Mouse (Mus musculus) layer of hippocampus, postnatal 14 days (tissue): ENCODE results near the gene Stard7. TPM values are rescaled to one million over a fixed set of nuclear protein-coding genes. Genes with fewer than 3 reads are reported as not detected.
A peak's percentile ranks its signal among the peaks of the same experiment; 100 is the strongest.
"Not testable (repeated sequence)": the region's sequence is repeated elsewhere in the genome, so short reads cannot be mapped to it uniquely, and the experiment has no call there.

Experiments used
- DNase-seq, 2 experiments: peaks; one replicate each; pipeline ENCODE4 v3.0.0; 2021 to 2022; ENCODE audit warnings: low spot score in 2 of 2, mixed read lengths in 1 of 2
- long read RNA-seq, 2 experiments: library from polyadenylated mRNA; stranded (forward); transcript quantifications; one replicate each; pipeline ENCODE4 v2.0.0; 2021
- total RNA-seq, 2 experiments: library from RNA; stranded (reverse); gene quantifications; 2 replicates each; pipeline ENCODE4 v1.2.3; 2021

The Stard7 gene
- 100 to 1,000 TPM; 148 to 149 TPM for total RNA-seq
- long read RNA-seq, experiment 1, transcript Stard7-202 (8 exons, 3,116 nt): major isoform, 193 of 213 reads
- long read RNA-seq, experiment 1, partial matches to known transcripts: 6 of 213 reads
- long read RNA-seq, experiment 1, other reads (novel, unspliced or antisense): 12 of 213 reads
- long read RNA-seq, experiment 2, transcript Stard7-202 (8 exons, 3,116 nt): major isoform, 204 of 227 reads
- long read RNA-seq, experiment 2, partial matches to known transcripts: 7 of 227 reads
- long read RNA-seq, experiment 2, other reads (novel, unspliced or antisense): 15 of 227 reads

DNA sequence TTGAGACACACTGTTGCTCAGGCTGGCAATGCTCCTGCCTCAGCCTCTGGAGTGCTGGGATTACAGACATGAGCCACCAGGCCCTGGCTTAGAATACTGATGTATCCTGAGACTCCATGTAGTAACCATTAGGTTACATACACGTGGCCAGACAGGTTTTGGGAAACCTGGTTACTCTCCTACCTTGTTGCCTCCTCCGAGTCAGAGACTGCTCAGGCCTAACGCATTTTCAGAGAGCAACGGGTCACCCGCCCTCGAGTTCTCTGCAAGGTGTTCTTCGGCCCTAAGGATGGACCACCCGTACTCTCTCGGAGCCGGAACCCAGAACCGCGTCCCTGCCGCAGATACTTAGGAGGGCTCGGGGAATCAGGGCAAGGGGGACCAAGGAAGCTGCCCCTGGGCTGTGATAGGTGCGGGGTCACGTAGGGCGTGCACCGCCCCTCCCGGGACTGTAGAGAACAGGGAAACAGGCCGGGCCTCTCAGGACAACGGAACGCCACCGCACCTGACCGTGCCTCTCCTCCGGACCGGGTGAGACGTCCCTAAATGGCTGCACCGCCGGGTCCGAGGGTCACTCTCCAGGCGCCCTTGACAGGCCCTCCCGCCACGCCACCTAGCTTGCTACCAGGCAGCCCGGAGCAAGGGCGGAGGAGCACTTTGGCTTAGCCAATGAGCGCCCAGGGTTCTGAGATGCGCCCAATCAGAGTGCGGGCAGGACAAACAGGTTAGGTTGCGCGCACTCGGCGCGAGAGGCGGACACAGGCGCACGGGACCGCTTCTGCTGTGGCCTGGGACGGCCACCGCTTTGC lies at the start of gene Stard7:
Stard7 (plus strand) TSS at position 728 of the 809 bp plus-strand sequence.
- peak; percentile 94 to 96 for DNase-seq

DNA sequence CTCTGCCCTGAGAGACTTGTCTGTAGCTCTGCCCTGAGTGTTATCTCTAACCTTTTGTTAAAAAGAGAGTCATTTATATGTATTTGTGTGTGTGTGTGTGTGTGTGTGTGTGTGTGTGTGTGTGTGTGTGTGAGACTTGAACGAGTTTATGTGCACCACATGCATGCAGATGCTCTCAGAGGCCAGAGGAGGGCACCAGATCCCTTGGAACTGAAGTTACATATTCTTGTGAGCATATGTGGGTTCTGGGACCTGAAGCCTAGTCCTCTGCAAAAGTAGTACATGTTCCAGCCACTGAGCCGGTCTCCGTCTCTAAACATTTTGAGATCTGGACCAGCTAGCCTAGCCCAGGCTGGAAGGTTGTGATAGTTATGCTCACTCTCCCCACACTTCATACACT lies 44.8 kb upstream of the Stard7 start:
- DNase-seq: no peak

DNA sequence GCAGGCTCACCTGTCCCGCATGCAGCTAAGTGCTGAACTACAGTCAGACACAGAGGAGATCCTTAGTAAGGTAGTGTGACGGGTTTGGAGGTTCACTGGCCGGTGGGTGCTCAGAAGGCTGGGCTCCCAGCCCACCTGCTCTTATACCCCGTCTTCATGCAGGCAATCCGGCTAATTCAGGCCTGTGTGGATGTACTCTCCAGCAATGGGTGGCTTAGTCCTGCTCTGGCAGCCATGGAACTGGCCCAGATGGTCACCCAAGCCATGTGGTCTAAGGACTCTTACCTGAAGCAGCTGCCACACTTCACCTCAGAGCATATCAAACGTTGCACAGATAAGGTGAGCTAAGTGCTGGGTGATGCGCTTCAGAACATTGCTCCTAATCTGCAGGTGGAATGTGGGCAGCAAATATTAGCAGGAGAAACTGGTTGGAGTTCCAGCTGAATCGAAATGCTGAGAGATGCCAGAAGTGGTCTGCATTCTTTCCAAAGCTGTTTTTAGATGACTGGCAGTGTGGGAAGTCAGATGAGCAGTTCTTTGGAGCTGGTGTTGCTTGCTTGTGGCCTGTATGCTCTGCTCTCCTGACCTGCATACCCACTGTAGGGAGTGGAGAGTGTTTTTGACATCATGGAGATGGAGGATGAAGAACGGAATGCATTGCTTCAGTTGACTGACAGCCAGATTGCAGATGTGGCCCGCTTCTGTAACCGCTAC lies 32.0 kb upstream of the Stard7 start:
- DNase-seq: no peak

DNA sequence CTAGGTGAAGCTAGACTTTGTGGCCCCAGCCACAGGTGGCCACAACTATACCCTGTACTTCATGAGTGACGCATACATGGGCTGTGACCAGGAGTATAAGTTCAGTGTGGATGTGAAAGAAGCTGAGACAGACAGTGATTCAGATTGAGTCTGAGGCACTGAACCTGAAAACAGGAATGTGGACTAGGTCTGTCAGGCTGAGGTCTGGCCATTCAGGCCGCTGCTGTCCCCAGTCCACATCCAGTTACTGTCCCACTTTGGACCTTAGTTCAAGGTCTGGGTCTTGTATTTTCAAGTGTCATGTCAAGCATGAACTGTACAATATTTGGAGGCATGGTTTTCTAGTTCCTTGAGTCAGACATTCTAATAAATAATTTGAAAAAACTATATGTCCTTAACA lies 30.0 kb upstream of the Stard7 start:
- no peak for DNase-seq

DNA sequence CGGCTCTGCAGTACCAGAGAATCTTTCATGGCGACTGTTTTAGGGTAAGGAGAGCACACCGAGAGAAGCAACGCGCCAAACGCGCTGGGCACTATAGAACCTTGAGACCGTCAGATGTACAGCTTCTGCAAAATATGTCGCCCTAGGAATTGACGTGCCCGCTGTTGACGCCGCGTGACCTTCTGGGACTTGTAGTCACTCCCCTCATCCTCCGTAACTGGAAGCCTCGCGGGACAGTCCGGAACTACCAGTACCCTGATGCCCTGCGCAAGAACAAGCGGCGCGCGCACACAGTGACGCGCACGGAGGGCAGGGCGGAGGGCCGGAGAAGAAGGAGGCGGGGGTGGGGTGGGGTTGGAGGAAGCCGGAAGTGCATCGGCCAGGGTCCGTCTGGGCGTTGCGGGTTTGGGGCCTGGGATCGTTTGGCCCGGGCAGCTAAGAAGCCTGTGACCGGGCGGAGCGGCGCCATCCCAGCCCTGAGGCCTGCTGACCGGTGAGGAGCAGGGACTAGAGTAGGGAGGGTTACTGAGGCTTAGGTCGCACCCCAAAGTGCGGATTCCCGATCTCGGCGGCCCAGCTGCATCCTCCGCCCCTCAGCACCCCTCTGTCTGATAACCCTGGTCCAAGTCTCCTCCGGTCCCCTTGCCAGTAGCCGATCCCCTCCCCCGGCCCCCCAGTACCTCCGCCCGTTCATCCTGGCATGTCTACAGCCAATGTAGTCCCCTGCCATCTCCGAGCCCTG lies 22.3 kb upstream of the Stard7 start, which contains the start of the genes Ciao1 and Tmem127:
Ciao1 (minus strand) TSS at position 225 of the 742 bp plus-strand sequence.
Tmem127 (plus strand) TSS at position 317 of the 742 bp plus-strand sequence.
- DNase-seq: peak; percentile 95 to 98

DNA sequence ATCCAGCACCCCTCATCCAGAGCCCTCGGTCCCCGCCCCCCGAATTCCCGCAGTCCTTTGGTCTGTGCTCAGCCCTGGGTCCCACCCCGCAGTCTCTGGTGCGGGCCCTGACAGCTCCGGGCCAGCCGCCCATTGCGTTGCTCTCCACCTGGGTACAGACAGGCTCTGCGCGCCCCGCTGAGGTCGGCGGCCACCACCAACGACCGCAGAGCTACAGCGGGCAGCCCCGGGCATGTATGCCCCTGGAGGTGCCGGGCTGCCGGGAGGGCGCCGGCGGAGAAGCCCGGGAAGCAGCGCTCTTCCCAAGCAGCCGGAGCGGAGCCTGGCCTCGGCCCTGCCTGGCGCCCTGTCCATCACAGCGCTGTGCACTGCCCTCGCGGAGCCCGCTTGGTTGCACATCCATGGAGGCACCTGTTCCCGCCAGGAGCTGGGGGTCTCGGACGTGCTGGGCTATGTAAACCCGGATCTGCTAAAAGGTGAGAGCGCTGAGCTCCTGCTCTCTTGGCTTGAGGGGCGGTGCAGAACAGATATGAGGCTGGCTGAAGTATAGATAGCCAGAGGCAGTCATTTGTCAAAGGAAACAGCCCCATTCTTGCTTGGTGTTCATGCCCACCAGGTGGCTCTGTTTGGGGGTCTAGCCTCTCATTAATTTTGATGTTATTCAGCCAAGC lies 21.5 kb upstream of the Stard7 start:
- peak; percentile 42 to 50 for DNase-seq

DNA sequence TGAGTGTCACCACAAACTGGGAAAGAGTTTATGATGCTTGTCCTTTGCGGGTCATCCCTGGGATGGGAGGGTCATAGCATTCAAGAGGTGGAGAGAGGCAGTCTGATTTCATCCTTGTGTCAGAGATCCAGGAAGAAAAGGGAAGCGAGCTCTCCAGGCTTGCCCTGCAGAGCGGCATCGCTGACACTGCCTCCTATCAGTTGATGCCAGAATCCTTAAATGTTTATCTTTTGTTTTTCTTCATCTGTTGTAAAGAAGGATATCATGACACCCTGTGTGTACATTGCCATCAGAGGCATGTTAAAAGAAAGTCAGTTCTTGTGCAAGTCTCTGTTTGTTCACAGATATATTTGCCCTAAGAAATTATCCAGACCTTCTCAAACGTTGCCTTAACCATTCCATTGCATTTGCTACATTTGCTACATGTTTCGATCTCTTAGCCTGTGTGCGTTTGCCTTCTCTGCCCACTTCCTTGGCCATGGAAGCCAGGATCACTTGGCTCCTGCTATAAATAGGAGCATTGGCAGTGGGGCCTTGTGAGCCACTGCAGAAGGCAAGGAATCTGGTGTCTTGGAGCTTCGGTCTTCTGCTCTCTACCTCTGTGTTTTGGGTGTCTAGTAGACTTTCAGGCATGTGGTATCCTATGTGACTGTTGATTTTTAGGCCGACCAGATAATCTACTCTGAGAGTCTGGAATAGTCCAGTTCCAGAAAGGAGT lies 19.6 kb upstream of the Stard7 start:
- DNase-seq: no peak

DNA sequence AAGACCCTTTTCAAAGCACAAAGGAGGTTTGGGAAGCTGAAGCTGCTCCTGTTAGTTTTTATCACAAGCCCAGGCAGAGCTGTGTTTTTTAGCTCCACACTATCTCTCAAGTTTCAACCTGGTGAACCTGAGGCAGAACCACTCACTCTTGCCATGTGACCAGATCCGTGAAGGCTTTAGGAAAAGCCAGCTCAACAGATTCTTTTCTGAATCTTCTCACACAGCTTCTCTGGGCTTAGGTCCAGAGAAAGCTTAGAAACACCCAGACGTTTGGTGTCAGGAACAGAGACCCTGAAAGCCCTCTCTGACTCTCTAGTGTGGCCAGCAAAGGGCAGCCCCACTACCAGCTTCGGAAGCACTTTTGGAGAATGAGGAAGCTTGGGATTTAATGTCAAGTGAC lies 18.6 kb upstream of the Stard7 start:
- no peak for DNase-seq

DNA sequence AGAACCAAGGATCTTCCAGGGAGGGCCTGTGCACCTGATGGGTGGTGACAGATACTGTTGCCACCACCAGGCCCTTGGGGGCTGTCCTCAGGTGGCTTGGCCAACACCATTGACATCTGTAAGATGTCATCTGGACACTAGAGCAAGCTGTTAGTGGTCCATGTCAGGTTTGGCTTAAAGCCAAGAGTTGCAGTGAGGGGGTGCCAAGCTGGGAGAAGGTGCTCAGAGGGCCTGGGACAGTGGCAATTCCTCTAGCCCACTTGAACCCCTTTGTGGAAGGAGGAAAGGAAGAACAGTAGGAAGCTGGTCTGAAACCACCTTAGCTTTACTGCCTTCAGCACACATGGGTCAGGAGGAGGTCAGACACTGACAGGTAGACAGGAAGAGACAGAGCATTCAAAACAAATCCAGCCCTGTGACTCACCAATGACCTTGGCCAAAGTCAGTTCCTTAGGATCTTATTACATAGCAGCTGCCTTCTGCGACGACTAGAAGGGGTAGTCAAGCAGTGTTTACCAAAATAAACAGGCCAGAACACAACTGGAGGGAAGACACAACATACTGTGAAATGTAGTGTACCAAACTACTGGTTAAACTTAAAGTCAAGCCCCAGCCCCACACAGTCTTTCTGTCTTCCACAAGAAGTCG lies 18.0 kb upstream of the Stard7 start:
- DNase-seq: no peak

DNA sequence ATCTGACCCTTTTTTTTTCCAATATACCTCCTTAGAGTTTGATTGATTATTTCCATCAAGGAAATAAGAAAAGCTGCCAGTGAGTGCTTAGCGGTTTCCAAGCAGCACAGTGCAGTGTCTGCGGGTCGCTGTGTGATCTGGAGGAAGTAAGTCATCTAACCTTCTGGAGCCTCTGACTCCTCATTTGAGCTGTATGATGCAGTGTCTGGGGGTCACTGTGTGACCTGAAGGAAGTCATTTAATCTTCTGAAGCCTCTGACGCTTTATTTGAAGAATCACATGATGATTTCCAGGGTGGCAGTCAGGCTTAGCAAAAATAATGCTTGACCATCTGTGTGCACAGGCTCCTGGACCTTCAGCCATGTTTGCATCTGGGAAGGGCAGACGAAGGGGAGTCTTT lies 17.2 kb upstream of the Stard7 start:
- DNase-seq: no peak

DNA sequence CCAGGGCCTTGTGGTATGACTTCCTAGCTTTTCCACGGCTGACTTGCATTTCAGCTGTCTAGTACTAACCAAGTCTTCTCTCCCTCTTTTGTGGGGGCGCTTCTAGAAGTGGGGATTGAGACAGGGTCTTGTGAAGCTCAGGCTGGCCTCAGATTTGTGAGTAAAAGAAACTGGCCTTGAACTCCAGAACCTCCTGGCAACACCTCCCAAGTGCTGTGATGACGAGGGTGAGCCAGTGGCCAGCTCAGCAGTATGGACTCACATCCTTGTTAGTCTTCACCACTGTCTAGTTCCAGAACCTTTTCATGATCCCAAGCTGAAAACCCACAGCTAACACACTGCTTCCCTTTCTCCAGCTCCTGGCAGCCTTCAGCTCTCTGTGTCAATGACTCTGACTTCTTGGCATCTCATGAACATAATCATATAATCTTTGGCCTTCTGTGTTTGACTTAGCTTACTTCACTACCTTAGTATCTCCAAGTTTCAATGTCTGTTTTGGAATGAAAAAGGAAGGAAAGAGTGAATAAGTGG lies 15.3 kb upstream of the Stard7 start:
- no peak for DNase-seq

DNA sequence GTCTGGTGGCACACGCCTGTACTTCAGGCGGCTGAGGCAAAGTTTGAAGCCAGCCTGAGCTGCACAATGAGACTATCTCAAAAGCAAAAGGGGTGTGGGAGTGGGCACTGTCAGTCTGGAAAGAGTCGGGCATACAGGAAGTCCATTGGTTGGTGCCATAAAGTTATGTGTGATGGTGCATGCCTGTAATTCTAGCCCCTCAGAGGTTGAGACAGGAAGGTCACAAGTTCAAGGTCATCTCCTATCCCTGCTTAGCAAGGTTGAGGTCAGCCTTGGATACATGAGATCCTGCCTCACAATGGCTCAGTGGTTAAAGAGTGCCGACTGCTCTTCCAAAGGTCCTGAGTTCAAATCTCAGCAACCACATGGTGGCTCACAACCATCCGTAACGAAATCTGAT lies 14.7 kb upstream of the Stard7 start:
- DNase-seq: no peak

DNA sequence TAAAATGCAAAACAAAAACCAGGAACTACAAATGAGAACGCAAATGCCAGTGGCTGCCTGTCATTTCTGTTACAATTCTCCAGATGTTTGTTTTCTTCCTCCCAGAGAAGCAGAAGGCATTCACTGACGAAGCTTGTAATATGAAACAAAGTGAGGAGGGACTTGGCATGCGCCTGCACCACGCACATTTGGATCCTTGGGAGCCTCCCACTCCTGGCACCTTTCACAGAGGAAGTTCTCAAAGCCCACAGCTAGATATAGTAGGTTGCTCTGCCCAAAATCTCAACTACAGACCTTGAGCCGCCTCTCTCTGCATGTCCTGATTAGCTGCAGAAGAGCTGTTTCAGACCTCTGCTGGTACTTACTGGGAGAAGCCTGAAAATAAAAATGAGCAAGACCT lies 10.7 kb upstream of the Stard7 start:
- peak in 1 of 2 experiments; percentile 36 for DNase-seq

DNA sequence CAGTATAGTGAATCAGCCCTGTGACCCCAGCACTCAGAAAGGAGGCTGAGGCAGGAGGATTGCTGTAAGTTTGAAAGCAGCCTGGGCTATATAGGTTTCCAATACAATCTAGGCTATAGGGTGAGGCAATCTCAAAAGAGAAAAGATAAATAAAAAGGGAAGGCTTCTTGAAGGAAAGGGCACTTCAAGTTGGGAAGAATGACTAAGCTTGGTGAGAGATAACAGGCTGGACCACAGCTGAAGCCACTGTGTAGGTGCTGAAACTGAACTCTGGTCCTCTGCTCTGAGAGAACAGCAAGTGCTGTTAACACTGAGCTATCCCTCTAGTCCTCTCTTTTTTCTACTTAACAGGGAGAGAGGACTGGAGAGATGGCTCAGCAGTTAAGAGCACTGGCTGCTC lies 7.5 kb upstream of the Stard7 start:
- DNase-seq: no peak

DNA sequence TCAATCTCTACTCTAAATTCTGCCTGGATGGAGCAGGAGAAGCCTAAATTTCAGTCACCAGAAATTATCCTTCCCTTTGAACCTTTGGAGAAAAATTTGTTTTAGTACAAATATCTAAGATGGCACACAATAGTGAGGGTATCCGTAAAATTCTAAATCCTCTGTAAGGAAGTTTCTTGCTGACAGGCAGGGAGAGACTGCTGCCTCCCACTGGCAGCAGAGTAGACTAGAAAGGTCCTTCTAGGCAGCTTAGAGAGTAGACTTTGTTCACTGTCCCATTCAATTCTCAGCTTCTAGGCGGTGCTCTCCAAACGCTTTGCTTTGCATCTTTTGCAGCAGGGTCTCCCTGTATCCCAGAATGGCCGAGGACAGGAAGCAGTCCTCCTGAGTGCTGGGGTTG lies 2.2 kb upstream of the Stard7 start:
- DNase-seq: no peak

DNA sequence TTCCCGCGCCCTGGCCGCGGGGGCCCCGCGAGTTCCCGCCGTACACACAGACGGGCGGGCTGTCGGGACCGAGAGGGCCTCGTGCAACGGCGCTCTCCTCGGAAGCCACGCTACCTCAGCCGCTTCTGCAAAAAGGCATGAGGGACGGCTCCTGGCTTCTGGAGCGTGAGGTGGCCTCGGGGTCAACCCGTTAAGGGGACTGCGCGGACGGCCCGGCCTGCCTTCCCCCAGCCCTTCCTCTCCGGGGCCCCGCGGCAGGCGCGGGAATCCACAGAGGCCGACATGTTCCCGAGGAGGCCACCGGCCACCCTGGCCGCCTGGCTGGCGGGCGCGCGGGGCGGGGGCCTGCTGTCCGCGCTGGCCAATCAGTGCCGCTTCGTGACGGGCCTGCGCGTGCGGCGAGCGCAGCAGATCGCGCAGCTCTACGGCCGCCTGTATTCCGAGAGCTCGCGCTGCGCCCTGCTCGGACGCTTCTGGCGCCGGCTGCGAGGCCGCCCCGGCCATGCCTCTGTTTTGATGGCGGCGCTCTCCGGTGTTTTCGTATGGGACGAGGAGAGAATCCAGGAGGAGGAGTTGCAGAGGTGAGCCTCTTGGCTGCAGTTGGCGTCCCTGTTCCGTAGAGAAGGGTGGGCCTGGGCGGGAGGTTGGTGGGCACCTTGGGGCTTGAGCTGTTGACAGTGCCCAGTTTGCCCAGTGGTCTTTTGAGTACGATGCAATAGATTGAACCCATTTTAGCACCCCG lies 453 bp downstream of the Stard7 start:
- peak; percentile 80 to 85 for DNase-seq

DNA sequence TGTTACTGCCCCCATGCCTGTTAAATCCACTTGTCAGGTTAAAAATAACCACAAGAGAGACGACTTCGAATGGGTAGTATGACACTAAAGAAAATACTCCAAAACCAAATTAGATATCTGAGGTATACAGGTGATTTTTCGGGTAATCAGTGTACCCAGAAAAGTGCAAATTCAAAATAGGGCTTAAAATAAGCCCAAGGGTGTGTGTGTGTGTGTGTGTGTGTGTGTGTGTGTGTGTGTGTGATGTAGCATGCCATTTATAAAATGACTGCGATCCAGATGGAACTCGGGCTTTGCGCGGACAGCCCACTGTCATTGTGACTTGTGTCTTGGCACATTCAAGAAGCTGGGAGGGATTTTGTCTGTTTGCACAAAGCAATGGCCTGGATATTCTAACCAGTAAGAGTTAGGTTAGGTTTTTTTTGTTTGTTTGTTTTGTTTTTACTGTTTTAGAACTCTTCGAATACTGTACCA lies 1.1 kb downstream of the Stard7 start:
- peak in 1 of 2 experiments; percentile 34 for DNase-seq

DNA sequence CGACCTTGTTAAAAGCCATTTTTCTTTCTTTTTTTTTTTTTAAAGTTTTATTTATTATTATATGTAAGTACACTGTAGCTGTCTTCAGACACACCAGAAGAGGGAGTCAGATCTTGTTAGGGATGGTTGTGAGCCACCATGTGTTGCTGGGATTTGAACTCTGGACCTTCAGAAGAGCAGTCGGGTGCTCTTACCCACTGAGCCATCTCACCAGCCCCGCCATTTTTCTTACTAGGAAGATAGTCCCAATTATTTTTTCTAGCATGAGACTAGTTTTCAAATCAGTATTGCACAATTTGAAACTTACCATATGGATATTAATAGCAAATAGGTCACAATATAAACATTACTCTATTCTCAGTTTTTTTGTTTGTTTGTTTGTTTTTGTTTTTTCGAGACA lies 2.0 kb downstream of the Stard7 start:
- DNase-seq: not testable (repeated sequence)
